ENCODE assay signal across 7 mouse cellular contexts in the genomic region with DNA sequence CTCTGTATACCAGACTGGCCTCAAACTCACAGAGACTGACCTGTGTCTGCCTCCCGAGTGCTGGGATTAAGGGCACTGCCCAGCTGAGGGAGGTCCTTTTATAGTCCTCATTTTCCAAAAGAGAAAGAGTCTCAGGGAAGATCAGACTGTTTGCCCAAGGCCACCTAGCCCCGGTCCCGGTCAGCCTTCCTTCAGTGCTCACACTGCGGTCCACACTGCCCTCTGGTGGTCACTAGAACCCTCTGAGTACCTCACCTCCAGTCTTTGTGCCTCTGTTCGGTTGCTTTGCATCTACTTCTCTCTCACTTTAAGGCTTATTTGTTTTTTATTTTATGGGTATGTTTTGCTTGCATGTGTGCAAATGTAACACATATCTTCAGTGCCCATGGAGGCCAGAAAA. TPM values are rescaled to one million over a fixed set of nuclear protein-coding genes. Genes with fewer than 3 reads are reported as not detected.
DNase-seq lines count a peak whose midpoint lies in the region; ATAC-seq lines count a peak whose summit lies in the region.

No protein-coding gene starts in this region.

- 6% methylated on average over 5 of the region's 5 CpGs for WGBS in intestine, embryonic 15.5 days
- WGBS in midbrain, embryonic 13.5 days, result 11% methylated on average over 5 of the region's 5 CpGs

- H3K36me3 ChIP-seq in intestine, embryonic 15.5 days, result no peaks in the 10 kb centered on the region
- no peaks in the 10 kb centered on the region for H3K36me3 ChIP-seq in midbrain, embryonic 13.5 days

- intact Hi-C loops in left cerebral cortex, postnatal 4 days (cut with DNase I), result no loop called here

- H3K27ac ChIP-seq in intestine, embryonic 15.5 days, result no peak overlapping the region
- H3K27ac ChIP-seq in midbrain, embryonic 13.5 days, result no peak overlapping the region

- H3K4me3 ChIP-seq in intestine, embryonic 15.5 days (replicated peaks), result no peak overlapping the region
- no peak overlapping the region for H3K4me3 ChIP-seq in midbrain, embryonic 13.5 days (replicated peaks)

- no peaks in the 10 kb centered on the region for H3K27me3 ChIP-seq in intestine, embryonic 15.5 days (replicated peaks)
- H3K27me3 ChIP-seq in midbrain, embryonic 13.5 days, result no peaks in the 10 kb centered on the region

- peak; percentile 90 for DNase-seq in adipocyte (ENCODE audit: low spot score)
- peak; percentile 65 for DNase-seq in gastrocnemius, postnatal 25 days
- peak; percentile 88 for DNase-seq in left cerebral cortex, postnatal 4 days
- peak; percentile 80 for DNase-seq in skeletal muscle tissue, adult 2 months (ENCODE audit: low read depth, low spot score)

- H3K4me2 ChIP-seq in intestine, embryonic 15.5 days (replicated peaks), result no peak overlapping the region
- H3K4me2 ChIP-seq in midbrain, embryonic 13.5 days (replicated peaks), result no peak overlapping the region

- peak; percentile 67 for ATAC-seq in common myeloid progenitor, adult 5-6 weeks (replicated peaks; ENCODE audit: low read depth, poor library complexity, severe bottlenecking)
- ATAC-seq in intestine, embryonic 15.5 days, result peak; percentile 76
- ATAC-seq in midbrain, embryonic 13.5 days, result peak; percentile 79

- H3K4me1 ChIP-seq in intestine, embryonic 15.5 days (replicated peaks), result no peaks in the 10 kb centered on the region
- H3K4me1 ChIP-seq in midbrain, embryonic 13.5 days (replicated peaks), result peaks cover 6% of the 10 kb centered on the region

- no peak overlapping the region for H3K9ac ChIP-seq in intestine, embryonic 15.5 days
- no peak overlapping the region for H3K9ac ChIP-seq in midbrain, embryonic 13.5 days (replicated peaks)

- no peaks in the 10 kb centered on the region for H3K9me3 ChIP-seq in intestine, embryonic 15.5 days
- no peaks in the 10 kb centered on the region for H3K9me3 ChIP-seq in midbrain, embryonic 13.5 days

RNA-seq across cellular contexts. Expression of a gene that starts 26.6 kb away (rescaled TPM):
- total RNA-seq in common myeloid progenitor, adult 5-6 weeks (2017), result 50.3 and 60.0 TPM in 2 replicates
- 10 to 100 TPM; 84.6 to 87.0 TPM for total RNA-seq in gastrocnemius, postnatal 25 days (2021)
- 192 and 223 TPM in 2 replicates for polyA plus RNA-seq in intestine, embryonic 15.5 days (2015; fragmentation: Nextera tagmentation; extraction: Ambion mirVana)
- 100 to 1,000 TPM; 182 to 192 TPM for total RNA-seq in left cerebral cortex, postnatal 4 days (2021)
- polyA plus RNA-seq in midbrain, embryonic 13.5 days (2015; fragmentation: Nextera tagmentation; extraction: Ambion mirVana), result 225 and 226 TPM in 2 replicates
